Mouse (Mus musculus) CH12.LX (cell line): ENCODE results near the gene Cs. TPM values are rescaled to one million over a fixed set of nuclear protein-coding genes. Genes with fewer than 3 reads are reported as not detected.
"Not testable (repeated sequence)": the region's sequence is repeated elsewhere in the genome, so short reads cannot be mapped to it uniquely, and the experiment has no call there.

Experiments
- DNase-seq: peaks from one replicate; pipeline ENCODE4 v3.0.0-alpha.2; 2013; ENCODE audit errors: extremely low read depth
- H3K27ac ChIP-seq: 2 replicates; pipeline ENCODE4 v1.5.1; 2012; ENCODE audit warnings: low read depth, mild to moderate bottlenecking, control low read depth, moderate library complexity; ENCODE audit not compliant: insufficient read depth
- H3K27me3 ChIP-seq: replicated peaks from 2 replicates; pipeline ENCODE3; 2012; ENCODE audit warnings: inconsistent platforms
- H3K36me3 ChIP-seq, 2 experiments: replicated peaks in 1 of 2; 2 replicates each; pipeline versions ENCODE3 to v1.6.1; 2012; ENCODE audit warnings: inconsistent platforms in 1 of 2, low read length in 1 of 2, mild to moderate bottlenecking in 1 of 2, mixed read lengths in 1 of 2, moderate library complexity in 1 of 2; ENCODE audit not compliant: control insufficient read depth in 1 of 2, insufficient read depth in 1 of 2
- H3K4me1 ChIP-seq, 2 experiments: 2 replicates each; pipeline ENCODE4 v1.6.1; 2012; ENCODE audit warnings: inconsistent platforms in 1 of 2, moderate library complexity in 1 of 2; ENCODE audit not compliant: insufficient read depth in 2 of 2, control insufficient read depth in 1 of 2
- H3K4me2 ChIP-seq: 2 replicates; pipeline ENCODE4 v1.6.1; 2012; ENCODE audit warnings: low read depth, mild to moderate bottlenecking, control low read depth; ENCODE audit not compliant: poor library complexity, insufficient read depth, severe bottlenecking
- H3K4me3 ChIP-seq, 3 experiments: fragments of 150-350 bp in 1 of 3; sonication (generic) in 1 of 3; replicated peaks in 1 of 3; 2 replicates each; pipeline versions ENCODE3 to v1.5.1; 2011 to 2012; ENCODE audit warnings: low read depth in 2 of 3, low read length in 2 of 3, mild to moderate bottlenecking in 2 of 3, moderate library complexity in 2 of 3, control low read depth in 1 of 3, improper control_type of control experiment in 1 of 3, inconsistent platforms in 1 of 3, mixed read lengths in 1 of 3; ENCODE audit not compliant: poor library complexity in 1 of 3
- H3K79me2 ChIP-seq: replicated peaks from 2 replicates; pipeline ENCODE4 v1.6.1; 2012; ENCODE audit warnings: mild to moderate bottlenecking, moderate library complexity; ENCODE audit not compliant: control insufficient read depth, poor library complexity, insufficient read depth, severe bottlenecking; ENCODE audit errors: extremely low read depth
- H3K9ac ChIP-seq: 2 replicates; pipeline ENCODE4 v1.6.1; 2012; ENCODE audit warnings: low read depth, mild to moderate bottlenecking, control low read depth, moderate library complexity; ENCODE audit not compliant: insufficient read depth
- H3K9me3 ChIP-seq: replicated peaks from 2 replicates; pipeline ENCODE3; 2012; ENCODE audit warnings: low read length, inconsistent platforms, mixed read lengths
- CHD2 ChIP-seq: IDR thresholded peaks from 2 replicates; pipeline ENCODE4 v1.6.1; 2011; ENCODE audit warnings: low read length, improper control_type of control experiment
- ELF1 ChIP-seq: IDR thresholded peaks from 2 replicates; pipeline ENCODE4 v1.6.1; 2014; ENCODE audit warnings: low read depth, mild to moderate bottlenecking, inconsistent platforms, low read length, improper control_type of control experiment
- GABPA ChIP-seq: IDR thresholded peaks from 2 replicates; pipeline ENCODE4 v1.6.1; 2012; ENCODE audit warnings: low read depth, low read length, improper control_type of control experiment, inconsistent platforms; ENCODE audit not compliant: insufficient replicate concordance
- HCFC1 ChIP-seq: IDR thresholded peaks from 2 replicates; pipeline ENCODE4 v1.6.1; 2012; ENCODE audit warnings: low read depth, mild to moderate bottlenecking, inconsistent platforms, low read length, improper control_type of control experiment
- MAFK ChIP-seq: IDR thresholded peaks from 2 replicates; pipeline ENCODE4 v1.6.1; 2011; ENCODE audit warnings: low read length, improper control_type of control experiment; ENCODE audit not compliant: insufficient replicate concordance
- MAX ChIP-seq: IDR thresholded peaks from 2 replicates; pipeline ENCODE4 v1.6.1; 2011; ENCODE audit warnings: low read length, improper control_type of control experiment
- MXI1 ChIP-seq: IDR thresholded peaks from 2 replicates; pipeline ENCODE4 v1.6.1; 2011; ENCODE audit warnings: mild to moderate bottlenecking, low read depth, low read length, improper control_type of control experiment
- MYC ChIP-seq: IDR thresholded peaks from 2 replicates; pipeline ENCODE4 v1.6.1; 2011; ENCODE audit warnings: low read depth, mild to moderate bottlenecking, improper control_type of control experiment, low read length
- NELFE ChIP-seq: IDR thresholded peaks from 2 replicates; pipeline ENCODE4 v1.6.1; 2011; ENCODE audit warnings: low read depth, low read length, improper control_type of control experiment
- NRF1 ChIP-seq: IDR thresholded peaks from 2 replicates; pipeline ENCODE4 v1.6.1; 2014; ENCODE audit warnings: low read depth, mild to moderate bottlenecking, inconsistent platforms, low read length, improper control_type of control experiment, moderate library complexity
- POLR2A ChIP-seq: IDR thresholded peaks from 2 replicates; pipeline ENCODE4 v1.6.1; 2011; ENCODE audit warnings: low read depth, mild to moderate bottlenecking, improper control_type of control experiment, low read length
- POLR2AphosphoS2 ChIP-seq: IDR thresholded peaks from 2 replicates; pipeline ENCODE4 v1.6.1; 2011; ENCODE audit warnings: low read depth, low read length, improper control_type of control experiment
- TBP ChIP-seq: conservative IDR thresholded peaks from 2 replicates; pipeline ENCODE4 v1.6.1; 2011; ENCODE audit warnings: low read depth, low read length, improper control_type of control experiment
- TCF12 ChIP-seq: IDR thresholded peaks from 2 replicates; pipeline ENCODE4 v1.6.1; 2014; ENCODE audit warnings: low read depth, mild to moderate bottlenecking, inconsistent platforms, low read length, improper control_type of control experiment
- USF1 ChIP-seq: IDR thresholded peaks from 2 replicates; pipeline ENCODE4 v1.6.1; 2014; ENCODE audit warnings: low read depth, mild to moderate bottlenecking, inconsistent platforms, low read length, improper control_type of control experiment
- USF2 ChIP-seq: conservative IDR thresholded peaks from 2 replicates; pipeline ENCODE4 v1.6.1; 2011; ENCODE audit warnings: low read depth, low read length, improper control_type of control experiment
- dilution Hi-C: fragments of 300-500 bp; cut with MboI; formaldehyde crosslinking; loops from 2 replicates; pipeline ENCODE4 v1.14.3; 2020; ENCODE audit warnings: low sequenced_read_pairs; ENCODE audit not compliant: extremely low pct_unique_long_range_greater_than_20kb, extremely low pct_ligation_motif_present
- in situ Hi-C: fragments of 300-500 bp; cut with MboI; formaldehyde crosslinking; loops from 3 replicates; pipeline ENCODE4 v1.14.3; 2019; ENCODE audit warnings: low sequenced_read_pairs, low pct_ligation_motif_present, low pct_unique_long_range_greater_than_20kb, mixed read lengths
- polyA plus RNA-seq: library from polyadenylated mRNA; unstranded; fragments of >175 nt; gene quantifications from 2 replicates; pipeline ENCODE4 v1.2.1, GENCODE M21; 2012; ENCODE audit warnings: low read depth; ENCODE audit not compliant: insufficient read length
- total RNA-seq, 2 experiments: library from RNA; depleted of rRNA; stranded (reverse); fragments of 300-350 nt in 1 of 2; fragments of >200 nt in 1 of 2; gene quantifications; 2 replicates each; pipeline ENCODE4 v1.2.3; 2012 to 2014

Gene Cs
- total RNA-seq (2012; rRNA removed), result 145 and 149 TPM in 2 replicates
- 131 and 137 TPM in 2 replicates for total RNA-seq (2014; rRNA removed)
- 214 and 240 TPM in 2 replicates for polyA plus RNA-seq

DNA sequence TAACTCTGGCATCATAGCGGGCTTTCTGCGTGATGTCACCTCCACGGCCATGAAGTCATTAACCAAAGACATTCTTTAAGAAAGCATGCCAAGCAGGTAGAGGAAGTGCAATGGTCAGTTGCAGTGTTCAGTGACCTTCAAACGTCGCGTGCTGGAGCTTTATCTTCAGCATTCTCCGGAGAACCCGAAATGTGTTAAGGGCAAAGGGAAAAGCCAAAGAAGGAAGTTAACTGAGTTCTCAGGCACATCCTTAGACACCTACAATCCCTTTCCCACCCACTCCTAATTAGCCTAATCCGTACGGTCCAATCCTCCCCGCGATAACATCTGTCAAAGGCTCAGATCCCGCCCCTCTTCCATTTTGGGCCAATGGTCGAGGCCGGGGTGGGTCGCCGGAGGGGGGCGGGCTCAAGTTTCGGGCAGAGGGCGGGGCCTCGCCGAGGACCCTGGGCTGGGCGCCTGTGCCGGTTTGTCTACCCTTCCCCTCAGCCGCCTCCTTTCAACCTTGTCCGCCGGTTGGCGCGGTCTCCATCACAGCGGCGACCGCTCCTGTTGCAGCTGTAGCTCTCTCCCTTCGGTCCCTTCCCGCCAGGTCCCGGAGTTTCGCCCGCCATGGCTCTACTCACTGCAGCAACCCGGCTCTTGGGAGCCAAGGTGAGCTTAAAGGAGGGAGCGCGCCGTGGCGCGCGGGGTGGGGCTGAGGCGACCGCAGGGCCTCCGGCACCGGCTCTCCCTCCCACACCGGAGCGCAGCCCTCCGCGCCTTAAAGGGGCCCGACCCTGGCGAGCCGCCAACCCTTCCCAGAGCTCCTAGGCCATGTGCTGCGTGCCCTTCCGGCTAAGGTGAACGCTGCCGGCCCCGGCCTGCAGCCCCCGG, at the start of gene Cs:
Gene Cs, plus strand, starts transcription at position 429 of the 876 bp plus-strand sequence.
- Histone ChIP-seq H3K9ac (peak within 1 kb of the TSS; percentile 87), H3K27ac (peak within 1 kb of the TSS; percentile 89), H3K9me3 (no peaks in the 10 kb centered on the region), H3K36me3 (peaks cover 3 to 21% of the 10 kb centered on the region in 2 experiments), H3K4me2 (peak within 1 kb of the TSS; percentile 100), H3K27me3 (no peaks in the 10 kb centered on the region), H3K4me3 (peak within 1 kb of the TSS; percentile 85 to 94 (median 94)), H3K4me1 (peaks cover 10 to 43% of the 10 kb centered on the region in 2 experiments), H3K79me2 (peaks cover 45% of the 10 kb centered on the region)
- TF ChIP-seq NELFE (peak; percentile 69), USF1 (no peak), GABPA (peak; percentile 54; the same call in 1 of the 2 replicates), NRF1 (0 out of 2 replicates have a peak, but pooled peaks have one; percentile 20), ELF1 (peak; percentile 78), HCFC1 (peak; percentile 77), TCF12 (peak; percentile 64; the same call in 1 of the 2 replicates), CHD2 (no peak), MXI1 (peak; percentile 86), MAX (peak; percentile 97), USF2 (no peak), POLR2AphosphoS2 (0 out of 2 replicates have a peak, but pooled peaks have one; percentile 42), POLR2A (peak; percentile 88), MAFK (no peak), MYC (peak; percentile 83), TBP (peak; percentile 73)
- DNase-seq, result peak; percentile 98
- dilution Hi-C loops (no loop called here), in situ Hi-C loops (no loop called here)

DNA sequence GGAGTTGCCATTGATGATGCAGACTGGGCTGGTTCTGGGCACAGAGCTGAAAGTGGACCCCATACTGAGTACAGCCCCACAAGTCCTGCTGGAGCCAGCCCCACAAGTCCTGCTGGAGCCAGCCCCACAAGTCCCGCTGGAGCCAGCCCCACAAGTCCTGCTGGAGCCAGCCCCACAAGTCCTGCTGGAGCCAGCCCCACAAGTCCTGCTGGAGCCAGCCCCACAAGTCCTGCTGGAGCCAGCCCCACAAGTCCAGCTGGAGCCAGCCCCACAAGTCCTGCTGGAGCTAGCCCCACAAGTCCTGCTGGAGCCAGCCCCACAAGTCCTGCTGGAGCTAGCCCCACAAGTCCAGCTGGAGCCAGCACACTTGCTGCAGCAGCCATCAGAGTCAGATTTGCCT, 46.9 kb upstream of the Cs start:
- Histone ChIP-seq H3K36me3 (peaks cover 48 to 65% of the 10 kb centered on the region in 2 experiments), H3K4me1 (peaks cover 0 to 16% of the 10 kb centered on the region in 2 experiments; a peak in 2 of 4 replicates)
- in situ Hi-C loops, H3K4me3 ChIP-seq, H3K79me2 ChIP-seq, dilution Hi-C loops, H3K9me3 ChIP-seq, DNase-seq, H3K9ac ChIP-seq, H3K27me3 ChIP-seq, H3K4me2 ChIP-seq, H3K27ac ChIP-seq: not testable (repeated sequence)
